ENCODE assay signal across 8 mouse cellular contexts in the genomic region with DNA sequence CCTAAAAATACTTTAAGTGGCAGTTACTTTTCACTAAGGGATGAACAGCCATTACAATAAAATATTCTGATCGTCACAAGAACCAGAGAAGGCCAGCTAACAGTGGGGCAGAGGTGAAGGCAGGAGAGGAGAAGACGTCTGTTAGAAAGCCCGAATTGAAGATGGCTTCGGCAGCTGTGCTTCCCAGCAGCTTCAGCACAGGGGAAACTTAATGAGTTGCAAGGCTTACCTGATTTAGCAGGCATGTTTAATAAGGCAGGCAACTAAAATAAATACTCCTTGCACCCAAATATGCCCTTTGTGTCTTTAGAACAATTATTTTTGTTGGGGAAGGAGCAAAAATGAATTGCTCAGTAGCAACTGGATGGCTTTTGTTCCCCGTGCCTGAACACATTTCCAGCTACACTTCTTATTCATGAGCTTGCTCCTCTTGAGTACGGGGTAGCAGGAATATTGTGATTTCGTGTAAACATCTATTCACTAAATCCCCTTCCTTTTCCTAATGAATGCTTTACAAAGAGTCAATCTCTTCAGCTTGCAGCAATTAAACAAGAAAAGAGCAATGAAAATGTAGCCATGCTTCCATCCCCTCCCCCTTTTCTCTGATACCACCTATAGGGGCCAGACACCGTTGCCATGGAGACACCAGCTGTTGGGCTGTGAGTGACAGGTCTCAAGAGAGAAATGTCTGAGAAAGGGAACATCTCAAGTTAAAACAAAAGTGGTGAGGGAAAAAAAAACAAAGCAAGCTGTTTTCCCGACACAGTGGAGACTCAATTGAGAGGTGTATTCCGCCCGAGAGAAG.
A peak's percentile ranks its signal among the peaks of the same experiment; 100 is the strongest.
DNase-seq lines count a peak whose midpoint lies in the region; ATAC-seq lines count a peak whose summit lies in the region.

No protein-coding gene starts in this region.

- H3K36me3 ChIP-seq in limb, embryonic 11.5 days (ENCODE audit: control insufficient read depth, insufficient read depth, low read length) = no peaks in the 10 kb centered on the region
- no peaks in the 10 kb centered on the region for H3K36me3 ChIP-seq in limb, embryonic 10.5 days
- no peaks in the 10 kb centered on the region for H3K36me3 ChIP-seq in hindbrain, embryonic 10.5 days
- H3K36me3 ChIP-seq in midbrain, embryonic 13.5 days = no peaks in the 10 kb centered on the region

- no peak for ATAC-seq in limb, embryonic 11.5 days (ENCODE audit: insufficient number of reproducible peaks, low FRiP score, low TSS enrichment, low read depth)
- ATAC-seq in midbrain, embryonic 13.5 days = peak; percentile 95
- ATAC-seq in erythroid progenitor cell, adult 5-6 weeks (replicated peaks; ENCODE audit: low FRiP score, poor library complexity, severe bottlenecking) = no peak

- no peak overlapping the region for H3K4me2 ChIP-seq in limb, embryonic 11.5 days (ENCODE audit: low read depth, severe bottlenecking)
- peak overlapping the region; percentile 41 for H3K4me2 ChIP-seq in midbrain, embryonic 13.5 days (replicated peaks)

- H3K9ac ChIP-seq in limb, embryonic 11.5 days (ENCODE audit: low read length) = no peak overlapping the region
- peak overlapping the region; percentile 28 for H3K9ac ChIP-seq in midbrain, embryonic 13.5 days (replicated peaks)

- no peaks in the 10 kb centered on the region for H3K27me3 ChIP-seq in limb, embryonic 11.5 days (ENCODE audit: control insufficient read depth, insufficient read depth, low read length)
- no peaks in the 10 kb centered on the region for H3K27me3 ChIP-seq in limb, embryonic 10.5 days (ENCODE audit: low read depth, poor library complexity, severe bottlenecking)
- H3K27me3 ChIP-seq in hindbrain, embryonic 10.5 days (ENCODE audit: insufficient read depth, poor library complexity, severe bottlenecking) = peaks cover 54% of the 10 kb centered on the region
- H3K27me3 ChIP-seq in midbrain, embryonic 13.5 days = peaks cover 15% of the 10 kb centered on the region; the same call in 1 of the 2 replicates

- no peak overlapping the region for H3K27ac ChIP-seq in limb, embryonic 11.5 days (replicated peaks; ENCODE audit: low read depth, low read length)
- no peak overlapping the region for H3K27ac ChIP-seq in limb, embryonic 10.5 days
- peak overlapping the region; percentile 78 for H3K27ac ChIP-seq in hindbrain, embryonic 10.5 days
- peak overlapping the region; percentile 95 for H3K27ac ChIP-seq in midbrain, embryonic 13.5 days

- WGBS in limb, embryonic 11.5 days = 22% methylated on average over 11 of the region's 11 CpGs
- 35% methylated on average over 11 of the region's 11 CpGs for WGBS in limb, embryonic 10.5 days
- 7% methylated on average over 11 of the region's 11 CpGs for WGBS in hindbrain, embryonic 10.5 days
- whole genome bisulfite sequencing in midbrain, embryonic 13.5 days = 4% methylated on average over 11 of the region's 11 CpGs

- no peaks in the 10 kb centered on the region for H3K9me3 ChIP-seq in limb, embryonic 11.5 days (ENCODE audit: control insufficient read depth, low read length)
- H3K9me3 ChIP-seq in limb, embryonic 10.5 days (replicated peaks) = no peaks in the 10 kb centered on the region
- no peaks in the 10 kb centered on the region for H3K9me3 ChIP-seq in hindbrain, embryonic 10.5 days
- H3K9me3 ChIP-seq in midbrain, embryonic 13.5 days = no peaks in the 10 kb centered on the region

- peak; percentile 33 for DNase-seq in limb, embryonic 11.5 days (ENCODE audit: low spot score)
- no peak for DNase-seq in limb, embryonic 10.5 days (ENCODE audit: low spot score)
- DNase-seq in hindbrain, embryonic 10.5 days (ENCODE audit: low spot score) = peak; percentile 74
- no peak for DNase-seq in T-cell, adult 2 months (ENCODE audit: low spot score)
- no peak for DNase-seq in testis, postnatal 10 days (ENCODE audit: low spot score)
- DNase-seq in urinary bladder, adult 18-20 months (ENCODE audit: low spot score in 2 of 2) = no peak

- 0 out of 2 replicates have a peak, but pooled peaks cover 3% of the 10 kb centered on the region for H3K4me1 ChIP-seq in limb, embryonic 11.5 days (ENCODE audit: control insufficient read depth, insufficient read depth, low read length)
- peaks cover 11% of the 10 kb centered on the region for H3K4me1 ChIP-seq in limb, embryonic 10.5 days
- peaks cover 19% of the 10 kb centered on the region for H3K4me1 ChIP-seq in hindbrain, embryonic 10.5 days (replicated peaks)
- peaks cover 22% of the 10 kb centered on the region for H3K4me1 ChIP-seq in midbrain, embryonic 13.5 days (replicated peaks)

- H3K4me3 ChIP-seq in limb, embryonic 11.5 days (ENCODE audit: low read depth, low read length) = no peak overlapping the region
- no peak overlapping the region for H3K4me3 ChIP-seq in limb, embryonic 10.5 days
- H3K4me3 ChIP-seq in hindbrain, embryonic 10.5 days = peak overlapping the region; percentile 40
- peak overlapping the region; percentile 12 for H3K4me3 ChIP-seq in midbrain, embryonic 13.5 days (replicated peaks)

Comparison
In these comparisons a context has a peak if more than half of its experiments do, and no peak if none do; other contexts are left out.
1. DNase-seq: peak in limb, embryonic 11.5 days (single experiment) and hindbrain, embryonic 10.5 days (single experiment); none in limb, embryonic 10.5 days (single experiment), T-cell, adult 2 months (single experiment), testis, postnatal 10 days (single experiment) and urinary bladder, adult 18-20 months (0 of 2).
2. H3K27ac ChIP-seq: peak in hindbrain, embryonic 10.5 days (single experiment) and midbrain, embryonic 13.5 days (single experiment); none in limb, embryonic 11.5 days (single experiment) and limb, embryonic 10.5 days (single experiment).
3. H3K4me3 ChIP-seq: peak in hindbrain, embryonic 10.5 days (single experiment) and midbrain, embryonic 13.5 days (single experiment); none in limb, embryonic 11.5 days (single experiment) and limb, embryonic 10.5 days (single experiment).